Mouse (Mus musculus): Measurements from ENCODE around the gene Prcc.
"Not testable (repeated sequence)": the region's sequence is repeated elsewhere in the genome, so short reads cannot be mapped to it uniquely, and the experiment has no call there.

- not testable (repeated sequence) for TF ChIP-seq CTCF (IDR thresholded peaks at IDR 0.05; ENCODE audit: extremely low read depth, insufficient read length, insufficient replicate concordance, low read depth, low read length); POLR2A (IDR thresholded peaks at IDR 0.05; ENCODE audit: low read depth, low read length)
Measured at GRCm38 (mm10) chr3:87864111-87864510, 21.3 kb downstream of the Prcc start.

Measured in small intestine, adult 2 months (tissue).